Mouse (Mus musculus): ENCODE measurements at regions not wholly inside any gene's neighbourhood (a gene's known extent, or its start where the extent isn't known, plus 50 kb on each side); places are given as distances from the start of the nearest gene placed in this dataset.

- DNase-seq = no peak
These were observed 64.5 kb downstream of the Tfap2c start for GRCm38 (mm10) chr2:172613891-172614391.

GRCm38 (mm10) chr2:172615148-172615547 is 65.8 kb downstream of the Tfap2c start:
- no peak for DNase-seq

- DNase-seq = peak; percentile 7
These were observed 66.2 kb downstream of the Tfap2c start for GRCm38 (mm10) chr2:172615582-172615981.

- DNase-seq = no peak
These were observed 69.8 kb downstream of the Tfap2c start for GRCm38 (mm10) chr2:172619168-172619567.

- no peak for DNase-seq
These were observed 70.6 kb downstream of the Tfap2c start for GRCm38 (mm10) chr2:172620001-172620400.

- DNase-seq = no peak
These were observed 74.3 kb downstream of the Tfap2c start for GRCm38 (mm10) chr2:172623707-172624106.

- no peak for DNase-seq
These were observed 78.2 kb downstream of the Tfap2c start for GRCm38 (mm10) chr2:172627353-172628306.

- DNase-seq = no peak
These were observed 80.9 kb downstream of the Tfap2c start for GRCm38 (mm10) chr2:172630333-172630732.

GRCm38 (mm10) chr2:172642616-172643015 is 93.2 kb downstream of the Tfap2c start:
- no peak for DNase-seq

GRCm38 (mm10) chr2:172643860-172644259 is 94.5 kb downstream of the Tfap2c start:
- peak; percentile 25 for DNase-seq

GRCm38 (mm10) chr2:172644451-172644850 is 95.1 kb downstream of the Tfap2c start:
- DNase-seq = no peak

GRCm38 (mm10) chr2:172648072-172648471 is 98.7 kb downstream of the Tfap2c start:
- no peak for DNase-seq

- DNase-seq = no peak
These were observed 111.1 kb downstream of the Tfap2c start for GRCm38 (mm10) chr2:172660479-172660878.

- no peak for DNase-seq
These were observed 111.5 kb downstream of the Tfap2c start for GRCm38 (mm10) chr2:172660916-172661315.

GRCm38 (mm10) chr2:172661418-172661980 is 112.1 kb downstream of the Tfap2c start:
- DNase-seq = no peak

GRCm38 (mm10) chr2:172662165-172662564 is 112.8 kb downstream of the Tfap2c start:
- no peak for DNase-seq

- DNase-seq = no peak
These were observed 114.3 kb downstream of the Tfap2c start for GRCm38 (mm10) chr2:172663681-172664080.

- DNase-seq = no peak
These were observed 123.7 kb downstream of the Tfap2c start for GRCm38 (mm10) chr2:172673081-172673480.

- DNase-seq = no peak
These were observed 125.2 kb downstream of the Tfap2c start for GRCm38 (mm10) chr2:172674641-172675040.

- no peak for DNase-seq
These were observed 125.7 kb downstream of the Tfap2c start for GRCm38 (mm10) chr2:172675081-172675480.

GRCm38 (mm10) chr2:172690196-172690595 is 140.8 kb downstream of the Tfap2c start:
- no peak for DNase-seq

- no peak for DNase-seq
These were observed 141.7 kb downstream of the Tfap2c start for GRCm38 (mm10) chr2:172690931-172691651.

GRCm38 (mm10) chr2:172698961-172699360 is 149.6 kb downstream of the Tfap2c start:
- DNase-seq = no peak

All from kidney, postnatal 14 days (tissue).